In genomic region chr11:71996805-71997204, GRCm38 (mm10) we compare ENCODE assay signal across 12 mouse cellular contexts. TPM values are rescaled to one million over a fixed set of nuclear protein-coding genes. Genes with fewer than 3 reads are reported as not detected.
A peak's percentile ranks its signal among the peaks of the same experiment; 100 is the strongest.
DNase-seq lines count a peak whose midpoint lies in the region; ATAC-seq and TF ChIP-seq lines count a peak whose summit lies in the region.
"Had no signal": no experiment of that assay in that cellular context is flagged by ENCODE, and none has a peak within 500 bp of the region (broad histone marks: within the 10 kb centered on the region; RNA-seq: fewer than 3 reads in every experiment).

No protein-coding gene starts in this region.

- H3K9me3 ChIP-seq in forebrain, embryonic 10.5 days = no peaks in the 10 kb centered on the region; the same call in 1 of the 2 replicates
- H3K9me3 ChIP-seq in forebrain, embryonic 11.5 days (ENCODE audit: control insufficient read depth, low read length) = no peaks in the 10 kb centered on the region
- H3K9me3 ChIP-seq in forebrain, embryonic 14.5 days (replicated peaks; ENCODE audit: control insufficient read depth, low read length) = no peaks in the 10 kb centered on the region
- H3K9me3 ChIP-seq in midbrain, embryonic 16.5 days (replicated peaks; ENCODE audit: control insufficient read depth, low read length, poor library complexity, severe bottlenecking) = no peaks in the 10 kb centered on the region

- H3K27me3 ChIP-seq in forebrain, embryonic 10.5 days (ENCODE audit: poor library complexity, severe bottlenecking) = peaks cover 10% of the 10 kb centered on the region; the same call in 1 of the 2 replicates
- H3K27me3 ChIP-seq in forebrain, embryonic 11.5 days (ENCODE audit: control insufficient read depth, insufficient read depth, low read length) = no peaks in the 10 kb centered on the region; the same call in 1 of the 2 replicates
- no peaks in the 10 kb centered on the region for H3K27me3 ChIP-seq in forebrain, embryonic 14.5 days (replicated peaks; ENCODE audit: control insufficient read depth, insufficient read depth, low read length)
- H3K27me3 ChIP-seq in midbrain, embryonic 16.5 days (ENCODE audit: control insufficient read depth, insufficient read depth, low read depth, low read length) = no peaks in the 10 kb centered on the region

- peaks cover 18% of the 10 kb centered on the region for H3K4me1 ChIP-seq in forebrain, embryonic 10.5 days
- peaks cover 4% of the 10 kb centered on the region for H3K4me1 ChIP-seq in forebrain, embryonic 11.5 days (replicated peaks; ENCODE audit: control insufficient read depth, insufficient read depth, low read length)
- peaks cover 8% of the 10 kb centered on the region for H3K4me1 ChIP-seq in forebrain, embryonic 14.5 days (ENCODE audit: control insufficient read depth, insufficient read depth, low read length)
- peaks cover 19% of the 10 kb centered on the region for H3K4me1 ChIP-seq in midbrain, embryonic 16.5 days (ENCODE audit: control insufficient read depth, insufficient read depth, low read length)

- TF ChIP-seq CTCF in layer of hippocampus, adult 2 months (conservative IDR thresholded peaks at IDR 0.05) = no peak

- H3K36me3 ChIP-seq in forebrain, embryonic 10.5 days (replicated peaks) = no peaks in the 10 kb centered on the region
- H3K36me3 ChIP-seq in forebrain, embryonic 11.5 days (ENCODE audit: control insufficient read depth, insufficient read depth, low read length) = no peaks in the 10 kb centered on the region
- H3K36me3 ChIP-seq in forebrain, embryonic 14.5 days (ENCODE audit: control insufficient read depth, insufficient read depth, low read length) = no peaks in the 10 kb centered on the region
- no peaks in the 10 kb centered on the region for H3K36me3 ChIP-seq in midbrain, embryonic 16.5 days (ENCODE audit: control insufficient read depth, insufficient read depth, low read length)

- no peak overlapping the region for H3K4me2 ChIP-seq in forebrain, embryonic 11.5 days (ENCODE audit: low read depth, low read length, severe bottlenecking)
- H3K4me2 ChIP-seq in forebrain, embryonic 14.5 days (ENCODE audit: low read length) = no peak overlapping the region
- H3K4me2 ChIP-seq in midbrain, embryonic 16.5 days (ENCODE audit: low read length) = peak overlapping the region; percentile 40

- WGBS in forebrain, embryonic 10.5 days = 31% methylated on average over 11 of the region's 11 CpGs
- 27% methylated on average over 11 of the region's 11 CpGs for WGBS in forebrain, embryonic 11.5 days
- WGBS in forebrain, embryonic 14.5 days = 30% methylated on average over 11 of the region's 11 CpGs
- WGBS in midbrain, embryonic 16.5 days = 20% methylated on average over 11 of the region's 11 CpGs

- no peak overlapping the region for H3K4me3 ChIP-seq in forebrain, embryonic 10.5 days
- no peak overlapping the region for H3K4me3 ChIP-seq in forebrain, embryonic 11.5 days (ENCODE audit: low read depth, low read length)
- peak overlapping the region; percentile 30 for H3K4me3 ChIP-seq in layer of hippocampus, adult 2 months
- H3K4me3 ChIP-seq in forebrain, embryonic 14.5 days (ENCODE audit: low read depth, low read length) = no peak overlapping the region
- no peak overlapping the region for H3K4me3 ChIP-seq in midbrain, embryonic 16.5 days (ENCODE audit: low read depth, low read length)

- 0 out of 2 replicates have a peak overlapping the region, but pooled peaks have one; percentile 16 for H3K27ac ChIP-seq in forebrain, embryonic 10.5 days
- no peak overlapping the region for H3K27ac ChIP-seq in forebrain, embryonic 11.5 days (ENCODE audit: low read depth, low read length)
- H3K27ac ChIP-seq in layer of hippocampus, adult 2 months = peak overlapping the region; percentile 79
- H3K27ac ChIP-seq in forebrain, embryonic 14.5 days (ENCODE audit: low read depth, low read length) = no peak overlapping the region
- peak overlapping the region; percentile 38 for H3K27ac ChIP-seq in midbrain, embryonic 16.5 days (ENCODE audit: low read length)

- ATAC-seq in forebrain, embryonic 11.5 days (replicated peaks; ENCODE audit: low FRiP score) = no peak
- no peak for ATAC-seq in forebrain, embryonic 14.5 days
- ATAC-seq in midbrain, embryonic 16.5 days = peak; percentile 78
- ATAC-seq in erythroid progenitor cell, adult 5-6 weeks (replicated peaks; ENCODE audit: low FRiP score, poor library complexity, severe bottlenecking) = no peak

- no peak for DNase-seq in forebrain, embryonic 10.5 days (ENCODE audit: extremely low spot score, low spot score)
- no peak for DNase-seq in forebrain, embryonic 11.5 days (ENCODE audit: low spot score)
- peak; percentile 42 to 50 for DNase-seq in layer of hippocampus, adult 2 months (ENCODE audit: low spot score in 2 of 2)
- DNase-seq in layer of hippocampus, adult 8-10 months (ENCODE audit: low spot score in 2 of 2) = no peak
- DNase-seq in forebrain, embryonic 14.5 days (ENCODE audit: low spot score) = peak; percentile 40
- no peak for DNase-seq in c-Kit-positive CD71-positive TER-119-positive erythroid progenitor cells, embryonic 14.5 days (ENCODE audit: low spot score)
- DNase-seq: adrenal gland, postnatal 36 days; cerebellum, postnatal 36 days had no signal

- H3K9ac ChIP-seq in forebrain, embryonic 11.5 days (ENCODE audit: low read length) = no peak overlapping the region
- H3K9ac ChIP-seq in forebrain, embryonic 14.5 days (ENCODE audit: low read length) = no peak overlapping the region
- peak overlapping the region; percentile 27; the same call in 1 of the 2 replicates for H3K9ac ChIP-seq in midbrain, embryonic 16.5 days (ENCODE audit: low read depth, low read length)

RNA-seq across cellular contexts. Expression of gene Aipl1, which starts 40.5 kb away (rescaled TPM):
- 0.64 and 0.66 TPM in 2 replicates for polyA plus RNA-seq in forebrain, embryonic 10.5 days (2016; fragmentation: Nextera tagmentation; extraction: Ambion mirVana)
- 0.20 and 0.41 TPM in 2 replicates for polyA plus RNA-seq in forebrain, embryonic 11.5 days (2014; fragmentation: Nextera tagmentation; extraction: Ambion mirVana)
- total RNA-seq in layer of hippocampus, adult 2 months (2021) = not detected
- total RNA-seq in layer of hippocampus, adult 8-10 months (2022) = not detected
- 0.09 TPM in 2 replicates for polyA plus RNA-seq in forebrain, embryonic 14.5 days (2014; fragmentation: Nextera tagmentation; extraction: Ambion mirVana)
- 0.34 and 0.65 TPM in 2 replicates for polyA plus RNA-seq in midbrain, embryonic 16.5 days (2015; fragmentation: Nextera tagmentation; extraction: Ambion mirVana)
- total RNA-seq in erythroid progenitor cell, adult 5-6 weeks (2015; ENCODE audit: low replicate concordance) = not detected in 2 replicates
- not detected in 2 replicates for total RNA-seq in erythroid progenitor cell, adult 5-6 weeks (2017; ENCODE audit: low replicate concordance)
- total RNA-seq: adrenal gland, postnatal 36 days; layer of hippocampus, postnatal 10 days; liver, adult 2 months had no signal
- polyA plus RNA-seq: liver, adult 2 months had no signal

RNA-seq across cellular contexts. Expression of gene Pimreg, which starts 45.0 kb away (rescaled TPM):
- 265 and 279 TPM in 2 replicates for polyA plus RNA-seq in forebrain, embryonic 10.5 days (2016; fragmentation: Nextera tagmentation; extraction: Ambion mirVana)
- polyA plus RNA-seq in forebrain, embryonic 11.5 days (2014; fragmentation: Nextera tagmentation; extraction: Ambion mirVana) = 228 and 241 TPM in 2 replicates
- total RNA-seq in layer of hippocampus, adult 2 months (2021) = under 1 TPM; 0.90 to 0.93 TPM
- under 1 TPM in 2 of 4 experiments, not detected in 2; 0.58 to 0.77 TPM for total RNA-seq in layer of hippocampus, adult 8-10 months (2022)
- 97.8 and 123 TPM in 2 replicates for polyA plus RNA-seq in forebrain, embryonic 14.5 days (2014; fragmentation: Nextera tagmentation; extraction: Ambion mirVana)
- polyA plus RNA-seq in midbrain, embryonic 16.5 days (2015; fragmentation: Nextera tagmentation; extraction: Ambion mirVana) = 19.4 and 24.5 TPM in 2 replicates
- total RNA-seq in erythroid progenitor cell, adult 5-6 weeks (2015; ENCODE audit: low replicate concordance) = 4.7 and 8.0 TPM in 2 replicates
- 2.6 TPM in 1 of 2 replicates, not detected in the other for total RNA-seq in erythroid progenitor cell, adult 5-6 weeks (2017; ENCODE audit: low replicate concordance)
- total RNA-seq: liver, adult 2 months had no signal

Comparison
In these comparisons a context has a peak if more than half of its experiments do, and no peak if none do; other contexts are left out.
1. DNase-seq: peak in layer of hippocampus, adult 2 months (2 of 2) and forebrain, embryonic 14.5 days (single experiment); none in forebrain, embryonic 10.5 days (single experiment), forebrain, embryonic 11.5 days (single experiment), layer of hippocampus, adult 8-10 months (0 of 2) and c-Kit-positive CD71-positive TER-119-positive erythroid progenitor cells, embryonic 14.5 days (single experiment).
2. H3K27ac ChIP-seq: peak in forebrain, embryonic 10.5 days (single experiment), layer of hippocampus, adult 2 months (single experiment) and midbrain, embryonic 16.5 days (single experiment); none in forebrain, embryonic 11.5 days (single experiment) and forebrain, embryonic 14.5 days (single experiment).